Mouse (Mus musculus): ENCODE data around the gene Arsb. TPM values are rescaled to one million over a fixed set of nuclear protein-coding genes. Genes with fewer than 3 reads are reported as not detected.
A peak's percentile ranks its signal among the peaks of the same experiment; 100 is the strongest.

Arsb gene
- polyA plus RNA-seq, 1 experiment from 2014 or later = 7.8 TPM

GRCm38 (mm10) chr13:93839137-93839630 is 67.8 kb downstream of the Arsb start:
- Histone ChIP-seq H3K27ac (replicated peaks; ENCODE audit: low read depth, low read length) (peak overlapping the region; percentile 52), H3K9me3 (replicated peaks; ENCODE audit: control insufficient read depth, low read length) (no peaks in the 10 kb centered on the region), H3K27me3 (ENCODE audit: control insufficient read depth, insufficient read depth, low read length) (no peaks in the 10 kb centered on the region), H3K4me3 (ENCODE audit: low read depth, low read length) (no peak overlapping the region), H3K36me3 (replicated peaks; ENCODE audit: control insufficient read depth, insufficient read depth, low read depth, low read length) (no peaks in the 10 kb centered on the region), H3K4me1 (ENCODE audit: control insufficient read depth, insufficient read depth, low read length) (no peaks in the 10 kb centered on the region; the same call in 1 of the 2 replicates), H3K9ac (replicated peaks; ENCODE audit: low read length) (no peak overlapping the region), H3K4me2 (ENCODE audit: low read depth, low read length) (no peak overlapping the region)
- WGBS = 10% methylated on average over 10 of the region's 10 CpGs
- ATAC-seq (replicated peaks; ENCODE audit: insufficient number of reproducible peaks, low FRiP score, low TSS enrichment, low read depth) = peak; percentile 98
- peak; percentile 91 for DNase-seq (ENCODE audit: low spot score)

- 25% methylated on average over 2 of the region's 2 CpGs for WGBS
- Histone ChIP-seq H3K4me3 (ENCODE audit: low read depth, low read length) (no peak overlapping the region), H3K4me1 (ENCODE audit: control insufficient read depth, insufficient read depth, low read length) (no peaks in the 10 kb centered on the region; the same call in 1 of the 2 replicates), H3K4me2 (ENCODE audit: low read depth, low read length) (no peak overlapping the region), H3K27ac (replicated peaks; ENCODE audit: low read depth, low read length) (peak overlapping the region; percentile 52), H3K9ac (replicated peaks; ENCODE audit: low read length) (0 out of 2 replicates have a peak overlapping the region, but pooled peaks have one; percentile 22), H3K36me3 (replicated peaks; ENCODE audit: control insufficient read depth, insufficient read depth, low read depth, low read length) (no peaks in the 10 kb centered on the region), H3K27me3 (ENCODE audit: control insufficient read depth, insufficient read depth, low read length) (no peaks in the 10 kb centered on the region), H3K9me3 (replicated peaks; ENCODE audit: control insufficient read depth, low read length) (no peaks in the 10 kb centered on the region)
- ATAC-seq (replicated peaks; ENCODE audit: insufficient number of reproducible peaks, low FRiP score, low TSS enrichment, low read depth) (0 out of 2 replicates have a peak, but pooled peaks have one; percentile 2), DNase-seq (ENCODE audit: low spot score) (no peak)
Measured at GRCm38 (mm10) chr13:93839721-93840120, 68.3 kb downstream of the Arsb start.

GRCm38 (mm10) chr13:93840146-93840545 is 68.7 kb downstream of the Arsb start:
- 54% methylated on average over 2 of the region's 2 CpGs for WGBS

GRCm38 (mm10) chr13:93846831-93847518 is 75.5 kb downstream of the Arsb start:
- ATAC-seq (replicated peaks; ENCODE audit: insufficient number of reproducible peaks, low FRiP score, low TSS enrichment, low read depth) = no peak
- Histone ChIP-seq H3K36me3 (replicated peaks; ENCODE audit: control insufficient read depth, insufficient read depth, low read depth, low read length) (no peaks in the 10 kb centered on the region), H3K27me3 (ENCODE audit: control insufficient read depth, insufficient read depth, low read length) (no peaks in the 10 kb centered on the region), H3K27ac (replicated peaks; ENCODE audit: low read depth, low read length) (no peak overlapping the region), H3K4me1 (ENCODE audit: control insufficient read depth, insufficient read depth, low read length) (no peaks in the 10 kb centered on the region), H3K9me3 (replicated peaks; ENCODE audit: control insufficient read depth, low read length) (no peaks in the 10 kb centered on the region), H3K9ac (replicated peaks; ENCODE audit: low read length) (no peak overlapping the region), H3K4me3 (ENCODE audit: low read depth, low read length) (no peak overlapping the region), H3K4me2 (ENCODE audit: low read depth, low read length) (no peak overlapping the region)
- WGBS = 75% methylated on average over 10 of the region's 10 CpGs
- DNase-seq (ENCODE audit: low spot score) = no peak

More at GRCm38 (mm10) chr13:93840146-93840545, 68.7 kb downstream of the Arsb start:
- Histone ChIP-seq H3K27ac (replicated peaks; ENCODE audit: low read depth, low read length) (peak overlapping the region; percentile 64), H3K27me3 (ENCODE audit: control insufficient read depth, insufficient read depth, low read length) (no peaks in the 10 kb centered on the region), H3K4me3 (ENCODE audit: low read depth, low read length) (no peak overlapping the region), H3K4me2 (ENCODE audit: low read depth, low read length) (no peak overlapping the region), H3K4me1 (ENCODE audit: control insufficient read depth, insufficient read depth, low read length) (no peaks in the 10 kb centered on the region; the same call in 1 of the 2 replicates), H3K36me3 (replicated peaks; ENCODE audit: control insufficient read depth, insufficient read depth, low read depth, low read length) (no peaks in the 10 kb centered on the region), H3K9me3 (replicated peaks; ENCODE audit: control insufficient read depth, low read length) (no peaks in the 10 kb centered on the region), H3K9ac (replicated peaks; ENCODE audit: low read length) (no peak overlapping the region)
- ATAC-seq (replicated peaks; ENCODE audit: insufficient number of reproducible peaks, low FRiP score, low TSS enrichment, low read depth) (no peak), DNase-seq (ENCODE audit: low spot score) (no peak)

- no peak overlapping the region for H3K4me3 ChIP-seq (ENCODE audit: low read depth, low read length)
- H3K27me3 ChIP-seq (ENCODE audit: control insufficient read depth, insufficient read depth, low read length) = no peaks in the 10 kb centered on the region
- DNase-seq (ENCODE audit: low spot score) (no peak), ATAC-seq (replicated peaks; ENCODE audit: insufficient number of reproducible peaks, low FRiP score, low TSS enrichment, low read depth) (no peak)
- no peak overlapping the region for H3K4me2 ChIP-seq (ENCODE audit: low read depth, low read length)
- no peaks in the 10 kb centered on the region for H3K4me1 ChIP-seq (ENCODE audit: control insufficient read depth, insufficient read depth, low read length)
- no peaks in the 10 kb centered on the region for H3K36me3 ChIP-seq (replicated peaks; ENCODE audit: control insufficient read depth, insufficient read depth, low read depth, low read length)
- no peak overlapping the region for H3K27ac ChIP-seq (replicated peaks; ENCODE audit: low read depth, low read length)
- H3K9ac ChIP-seq (replicated peaks; ENCODE audit: low read length) = no peak overlapping the region
- WGBS = 61% methylated on average over 4 of the region's 4 CpGs
- H3K9me3 ChIP-seq (replicated peaks; ENCODE audit: control insufficient read depth, low read length) = no peaks in the 10 kb centered on the region
Measured at GRCm38 (mm10) chr13:93847614-93848013, 76.2 kb downstream of the Arsb start.

- Histone ChIP-seq H3K4me2 (ENCODE audit: low read depth, low read length) (no peak overlapping the region), H3K9ac (replicated peaks; ENCODE audit: low read length) (no peak overlapping the region), H3K9me3 (replicated peaks; ENCODE audit: control insufficient read depth, low read length) (no peaks in the 10 kb centered on the region), H3K4me1 (ENCODE audit: control insufficient read depth, insufficient read depth, low read length) (no peaks in the 10 kb centered on the region), H3K4me3 (ENCODE audit: low read depth, low read length) (no peak overlapping the region), H3K27me3 (ENCODE audit: control insufficient read depth, insufficient read depth, low read length) (no peaks in the 10 kb centered on the region), H3K27ac (replicated peaks; ENCODE audit: low read depth, low read length) (no peak overlapping the region), H3K36me3 (replicated peaks; ENCODE audit: control insufficient read depth, insufficient read depth, low read depth, low read length) (no peaks in the 10 kb centered on the region)
- WGBS = 85% methylated on average over 6 of the region's 6 CpGs
- no peak for ATAC-seq (replicated peaks; ENCODE audit: insufficient number of reproducible peaks, low FRiP score, low TSS enrichment, low read depth)
- no peak for DNase-seq (ENCODE audit: low spot score)
Measured at GRCm38 (mm10) chr13:93848615-93849014, 77.2 kb downstream of the Arsb start.

GRCm38 (mm10) chr13:93849751-93850355 is 78.4 kb downstream of the Arsb start:
- Histone ChIP-seq H3K4me2 (ENCODE audit: low read depth, low read length) (no peak overlapping the region), H3K4me3 (ENCODE audit: low read depth, low read length) (no peak overlapping the region), H3K9ac (replicated peaks; ENCODE audit: low read length) (no peak overlapping the region), H3K4me1 (ENCODE audit: control insufficient read depth, insufficient read depth, low read length) (no peaks in the 10 kb centered on the region), H3K36me3 (replicated peaks; ENCODE audit: control insufficient read depth, insufficient read depth, low read depth, low read length) (no peaks in the 10 kb centered on the region), H3K27me3 (ENCODE audit: control insufficient read depth, insufficient read depth, low read length) (no peaks in the 10 kb centered on the region), H3K9me3 (replicated peaks; ENCODE audit: control insufficient read depth, low read length) (no peaks in the 10 kb centered on the region), H3K27ac (replicated peaks; ENCODE audit: low read depth, low read length) (no peak overlapping the region)
- no peak for DNase-seq (ENCODE audit: low spot score)
- 80% methylated on average over 5 of the region's 5 CpGs for WGBS
- ATAC-seq (replicated peaks; ENCODE audit: insufficient number of reproducible peaks, low FRiP score, low TSS enrichment, low read depth) = no peak

- WGBS = 44% methylated on average over 4 of the region's 4 CpGs
- H3K9ac ChIP-seq (replicated peaks; ENCODE audit: low read length) = no peak overlapping the region
- DNase-seq (ENCODE audit: low spot score) = peak; percentile 40
- no peaks in the 10 kb centered on the region for H3K27me3 ChIP-seq (ENCODE audit: control insufficient read depth, insufficient read depth, low read length)
- H3K4me3 ChIP-seq (ENCODE audit: low read depth, low read length) = no peak overlapping the region
- no peaks in the 10 kb centered on the region for H3K9me3 ChIP-seq (replicated peaks; ENCODE audit: control insufficient read depth, low read length)
- H3K36me3 ChIP-seq (replicated peaks; ENCODE audit: control insufficient read depth, insufficient read depth, low read depth, low read length) = no peaks in the 10 kb centered on the region
- H3K4me2 ChIP-seq (ENCODE audit: low read depth, low read length) = no peak overlapping the region
- H3K27ac ChIP-seq (replicated peaks; ENCODE audit: low read depth, low read length) = no peak overlapping the region; the same call in 1 of the 2 replicates
- no peak for ATAC-seq (replicated peaks; ENCODE audit: insufficient number of reproducible peaks, low FRiP score, low TSS enrichment, low read depth)
- H3K4me1 ChIP-seq (ENCODE audit: control insufficient read depth, insufficient read depth, low read length) = no peaks in the 10 kb centered on the region
Measured at GRCm38 (mm10) chr13:93850674-93851073, 79.2 kb downstream of the Arsb start.
